Mouse (Mus musculus): ENCODE measurements around the gene Gm10600.
"Not testable (repeated sequence)": the region's sequence is repeated elsewhere in the genome, so short reads cannot be mapped to it uniquely, and the experiment has no call there.

Gene Gm10600

GRCm38 (mm10) chr4:42240339-42240738, at the start of gene Gm10600:
Gm10600 (plus strand) TSS chr4:42240639.
- DNase-seq, result not testable (repeated sequence)

GRCm38 (mm10) chr4:42255467-42255866, 15.0 kb downstream of the Gm10600 start, which contains the start of gene Ccl21b:
Ccl21b (plus strand) TSS chr4:42255767.
- DNase-seq, result not testable (repeated sequence)

Measured in thymus, postnatal 25 days (tissue).